In genomic region chr2:167190076-167190399, GRCm38 (mm10) we compare ENCODE assay signal across 8 mouse cellular contexts. TPM values are rescaled to one million over a fixed set of nuclear protein-coding genes. Genes with fewer than 3 reads are reported as not detected.
A peak's percentile ranks its signal among the peaks of the same experiment; 100 is the strongest.
DNase-seq lines count a peak whose midpoint lies in the region; ATAC-seq lines count a peak whose summit lies in the region.

Kcnb1 (minus strand) TSS chr2:167190155.

- H3K27me3 ChIP-seq in forebrain, embryonic 10.5 days (ENCODE audit: poor library complexity, severe bottlenecking) = peaks cover 68% of the 10 kb centered on the region
- H3K27me3 ChIP-seq in heart, embryonic 11.5 days (ENCODE audit: control insufficient read depth, insufficient read depth, low read length) = peaks cover 65% of the 10 kb centered on the region
- peaks cover 50% of the 10 kb centered on the region for H3K27me3 ChIP-seq in kidney, embryonic 15.5 days
- H3K27me3 ChIP-seq in splenic B cell, adult 2 months (ENCODE audit: control insufficient read depth, insufficient read depth, low read length, poor library complexity, severe bottlenecking) = no peaks in the 10 kb centered on the region

- 0 out of 2 replicates have a peak, but pooled peaks cover 4% of the 10 kb centered on the region for H3K36me3 ChIP-seq in forebrain, embryonic 10.5 days (replicated peaks)
- H3K36me3 ChIP-seq in heart, embryonic 11.5 days (ENCODE audit: control insufficient read depth, insufficient read depth, low read length) = no peaks in the 10 kb centered on the region
- H3K36me3 ChIP-seq in kidney, embryonic 15.5 days = no peaks in the 10 kb centered on the region
- H3K36me3 ChIP-seq in splenic B cell, adult 2 months (ENCODE audit: control insufficient read depth, insufficient read depth, low read length, poor library complexity, severe bottlenecking) = no peaks in the 10 kb centered on the region

- H3K9ac ChIP-seq in heart, embryonic 11.5 days (ENCODE audit: low read depth, low read length) = peak within 1 kb of the TSS; percentile 39; the same call in 1 of the 2 replicates
- peak within 1 kb of the TSS; percentile 33 for H3K9ac ChIP-seq in kidney, embryonic 15.5 days

- under 1% methylated on average over 41 of the region's 41 CpGs for WGBS in forebrain, embryonic 10.5 days
- under 1% methylated on average over 30 of the region's 41 CpGs for WGBS in heart, embryonic 11.5 days (ENCODE audit: insufficient replicate concordance)
- WGBS in kidney, embryonic 15.5 days = 1% methylated on average over 31 of the region's 41 CpGs

- DNase-seq in layer of hippocampus, adult 11-12 months (ENCODE audit: low spot score) = peak; percentile 78
- no peak for DNase-seq in layer of hippocampus, adult 9-10 months (ENCODE audit: low spot score)
- peak; percentile 62 for DNase-seq in forebrain, embryonic 10.5 days (ENCODE audit: extremely low spot score, low spot score)
- DNase-seq in liver = peak; percentile 51
- peak; percentile 9 to 44 for DNase-seq in natural killer cell, adult 2 months (ENCODE audit: low spot score in 2 of 2)
- peak; percentile 78 for DNase-seq in splenic B cell, adult 2 months (ENCODE audit: low read depth, low spot score)

- H3K4me2 ChIP-seq in heart, embryonic 11.5 days = peak within 1 kb of the TSS; percentile 96
- H3K4me2 ChIP-seq in kidney, embryonic 15.5 days = peak within 1 kb of the TSS; percentile 90

- ATAC-seq in heart, embryonic 11.5 days (replicated peaks; ENCODE audit: insufficient number of reproducible peaks, low FRiP score, low TSS enrichment) = peak; percentile 37; the same call in 1 of the 2 replicates
- peak; percentile 44 for ATAC-seq in kidney, embryonic 15.5 days (replicated peaks; ENCODE audit: low FRiP score)

- no peaks in the 10 kb centered on the region for H3K9me3 ChIP-seq in forebrain, embryonic 10.5 days
- H3K9me3 ChIP-seq in heart, embryonic 11.5 days (replicated peaks; ENCODE audit: control insufficient read depth, low read length) = no peaks in the 10 kb centered on the region
- no peaks in the 10 kb centered on the region for H3K9me3 ChIP-seq in kidney, embryonic 15.5 days (replicated peaks)

- peaks cover 37% of the 10 kb centered on the region for H3K4me1 ChIP-seq in forebrain, embryonic 10.5 days
- peaks cover 13% of the 10 kb centered on the region for H3K4me1 ChIP-seq in heart, embryonic 11.5 days (ENCODE audit: control insufficient read depth, insufficient read depth, low read length)
- H3K4me1 ChIP-seq in kidney, embryonic 15.5 days = peaks cover 34% of the 10 kb centered on the region

- H3K27ac ChIP-seq in forebrain, embryonic 10.5 days = peak within 1 kb of the TSS; percentile 79
- no peak within 1 kb of the TSS for H3K27ac ChIP-seq in heart, embryonic 11.5 days (ENCODE audit: low read depth, low read length)
- H3K27ac ChIP-seq in kidney, embryonic 15.5 days = peak within 1 kb of the TSS; percentile 41

- peak within 1 kb of the TSS; percentile 62 for H3K4me3 ChIP-seq in forebrain, embryonic 10.5 days
- peak within 1 kb of the TSS; percentile 48 for H3K4me3 ChIP-seq in heart, embryonic 11.5 days (ENCODE audit: low read depth, low read length)
- peak within 1 kb of the TSS; percentile 58 for H3K4me3 ChIP-seq in kidney, embryonic 15.5 days (replicated peaks)

RNA-seq across cellular contexts. Expression of gene Kcnb1, which starts in this region (rescaled TPM):
- 0.71 and 0.93 TPM in 2 replicates for polyA plus RNA-seq in forebrain, embryonic 10.5 days (2016; fragmentation: Nextera tagmentation; extraction: Ambion mirVana)
- 0.10 and 0.16 TPM in 2 replicates for polyA plus RNA-seq in heart, embryonic 11.5 days (2014; fragmentation: Nextera tagmentation; extraction: Ambion mirVana)
- 0.95 and 1.9 TPM in 2 replicates for polyA plus RNA-seq in kidney, embryonic 15.5 days (2015; fragmentation: Nextera tagmentation; extraction: Ambion mirVana)

Comparison
In these comparisons a context has a peak if more than half of its experiments do, and no peak if none do; other contexts are left out.
1. Peak in DNase-seq, H3K4me3 ChIP-seq and H3K27ac ChIP-seq in forebrain, embryonic 10.5 days; RNA of the gene not detected or under 1 TPM.
2. Peak in ATAC-seq, H3K4me3 ChIP-seq, H3K9ac ChIP-seq and H3K4me2 ChIP-seq in heart, embryonic 11.5 days; RNA of the gene not detected or under 1 TPM.